Mouse (Mus musculus) megakaryocyte progenitor cell, adult 5-6 weeks (primary cell): Measurements from ENCODE around the gene Trappc4. TPM values are rescaled to one million over a fixed set of nuclear protein-coding genes. Genes with fewer than 3 reads are reported as not detected.
"Not testable (repeated sequence)": the region's sequence is repeated elsewhere in the genome, so short reads cannot be mapped to it uniquely, and the experiment has no call there.

ENCODE experiments used
- ATAC-seq: replicated peaks from 2 replicates; pipeline ENCODE4 v1.8.0; 2016; ENCODE audit warnings: mild to moderate bottlenecking, moderate TSS enrichment, inconsistent platforms; ENCODE audit not compliant: poor library complexity
- total RNA-seq, 2 experiments: library from RNA; stranded (forward) in 1 of 2; stranded (reverse) in 1 of 2; fragments of 157-497, 149-512 nt in 1 of 2; fragments of 200-1000 nt in 1 of 2; gene quantifications; 2 replicates each; pipeline versions ENCODE4 v1.2.3 to v1.2.4; 2015 to 2017

Gene Trappc4
- total RNA-seq, 2 experiments from 2014 or later: 26.0 to 88.4 TPM

- ATAC-seq: not testable (repeated sequence)
Measured at GRCm38 (mm10) chr9:44408693-44409092, 1.3 kb upstream of the Trappc4 start.

- no peak for ATAC-seq
Measured at GRCm38 (mm10) chr9:44407752-44408097, 325 bp upstream of the Trappc4 start.

- ATAC-seq: no peak
Measured at GRCm38 (mm10) chr9:44405011-44405410, 2.4 kb downstream of the Trappc4 start.

- ATAC-seq: no peak
Measured at GRCm38 (mm10) chr9:44401081-44401480, 6.3 kb downstream of the Trappc4 start.

- ATAC-seq: no peak
Measured at GRCm38 (mm10) chr9:44399795-44400114, 7.6 kb downstream of the Trappc4 start.

GRCm38 (mm10) chr9:44399114-44399794, 8.1 kb downstream of the Trappc4 start:
- ATAC-seq: no peak

GRCm38 (mm10) chr9:44398551-44398950, 8.8 kb downstream of the Trappc4 start:
- ATAC-seq: no peak

- no peak for ATAC-seq
Measured at GRCm38 (mm10) chr9:44398087-44398486, 9.3 kb downstream of the Trappc4 start.

GRCm38 (mm10) chr9:44396684-44397411, 10.6 kb downstream of the Trappc4 start, which contains the start of gene Slc37a4:
Gene Slc37a4, plus strand, starts transcription at chr9:44396852.
- ATAC-seq: peak; percentile 98

- peak; percentile 76 for ATAC-seq
Measured at GRCm38 (mm10) chr9:44391466-44391865, 15.9 kb downstream of the Trappc4 start.

- peak; percentile 88 for ATAC-seq
Measured at GRCm38 (mm10) chr9:44389273-44389672, 18.1 kb downstream of the Trappc4 start.

- ATAC-seq: no peak
Measured at GRCm38 (mm10) chr9:44387221-44387620, 20.2 kb downstream of the Trappc4 start.

GRCm38 (mm10) chr9:44384596-44384995, 22.8 kb downstream of the Trappc4 start:
- ATAC-seq: no peak

GRCm38 (mm10) chr9:44379862-44380261, 27.5 kb downstream of the Trappc4 start:
- ATAC-seq: no peak

- peak; percentile 95 for ATAC-seq
Measured at GRCm38 (mm10) chr9:44379054-44379834, 28.2 kb downstream of the Trappc4 start, which contains the start of gene Hyou1. Gene Hyou1, plus strand, starts transcription at chr9:44379490.

- no peak for ATAC-seq
Measured at GRCm38 (mm10) chr9:44378153-44378730, 29.2 kb downstream of the Trappc4 start.

GRCm38 (mm10) chr9:44377335-44377734, 30.1 kb downstream of the Trappc4 start:
- not testable (repeated sequence) for ATAC-seq

GRCm38 (mm10) chr9:44376141-44376540, 31.3 kb downstream of the Trappc4 start:
- ATAC-seq: no peak

GRCm38 (mm10) chr9:44373386-44373785, 34.0 kb downstream of the Trappc4 start:
- no peak for ATAC-seq

- peak; percentile 63 for ATAC-seq
Measured at GRCm38 (mm10) chr9:44364480-44364879, 42.9 kb downstream of the Trappc4 start.

- not testable (repeated sequence) for ATAC-seq
Measured at GRCm38 (mm10) chr9:44361931-44362330, 45.5 kb downstream of the Trappc4 start.
